Mouse (Mus musculus) cerebellum, postnatal 36 days (tissue): ENCODE data around the gene 1810049J17Rik.

Source experiments
- DNase-seq, 2 experiments: peaks; one replicate each; pipeline ENCODE4 v3.0.0; 2021 to 2022; ENCODE audit warnings: mixed read lengths in 2 of 2

Gene 1810049J17Rik

GRCm38 (mm10) chr15:12306188-12307071, 15.3 kb downstream of the 1810049J17Rik start:
- no peak for DNase-seq

GRCm38 (mm10) chr15:12301771-12302170, 19.9 kb downstream of the 1810049J17Rik start:
- DNase-seq: no peak

GRCm38 (mm10) chr15:12298231-12298737, 23.4 kb downstream of the 1810049J17Rik start:
- DNase-seq: no peak

GRCm38 (mm10) chr15:12296228-12296627, 25.5 kb downstream of the 1810049J17Rik start:
- DNase-seq: no peak

GRCm38 (mm10) chr15:12291757-12292156, 29.9 kb downstream of the 1810049J17Rik start:
- no peak for DNase-seq

GRCm38 (mm10) chr15:12290330-12290729, 31.4 kb downstream of the 1810049J17Rik start:
- DNase-seq: no peak

GRCm38 (mm10) chr15:12285535-12285809, 36.2 kb downstream of the 1810049J17Rik start:
- DNase-seq: no peak

GRCm38 (mm10) chr15:12284794-12285534, 36.7 kb downstream of the 1810049J17Rik start:
- no peak for DNase-seq

GRCm38 (mm10) chr15:12279816-12280215, 41.9 kb downstream of the 1810049J17Rik start:
- DNase-seq: no peak

- DNase-seq: no peak
Observed at GRCm38 (mm10) chr15:12275091-12275623, 46.5 kb downstream of the 1810049J17Rik start.

GRCm38 (mm10) chr15:12274053-12274769, 47.5 kb downstream of the 1810049J17Rik start:
- DNase-seq: no peak

GRCm38 (mm10) chr15:12273325-12274052, 48.2 kb downstream of the 1810049J17Rik start:
- no peak for DNase-seq
